Mouse (Mus musculus) G1E-ER4 (cell line): ENCODE data around the gene Trim2. TPM values are rescaled to one million over a fixed set of nuclear protein-coding genes. Genes with fewer than 3 reads are reported as not detected.

Source experiments
- GATA1 ChIP-seq: IDR thresholded peaks from one replicate; pipeline ENCODE4 v1.8.0; 2012; ENCODE audit warnings: low read length, inconsistent platforms
- polyA plus RNA-seq: library from polyadenylated mRNA; stranded (reverse); fragments of >175 nt; gene quantifications from 2 replicates; pipeline ENCODE4 v1.2.3, GENCODE M21; 2012

Gene Trim2
- polyA plus RNA-seq, 1 experiment: not detected

DNA sequence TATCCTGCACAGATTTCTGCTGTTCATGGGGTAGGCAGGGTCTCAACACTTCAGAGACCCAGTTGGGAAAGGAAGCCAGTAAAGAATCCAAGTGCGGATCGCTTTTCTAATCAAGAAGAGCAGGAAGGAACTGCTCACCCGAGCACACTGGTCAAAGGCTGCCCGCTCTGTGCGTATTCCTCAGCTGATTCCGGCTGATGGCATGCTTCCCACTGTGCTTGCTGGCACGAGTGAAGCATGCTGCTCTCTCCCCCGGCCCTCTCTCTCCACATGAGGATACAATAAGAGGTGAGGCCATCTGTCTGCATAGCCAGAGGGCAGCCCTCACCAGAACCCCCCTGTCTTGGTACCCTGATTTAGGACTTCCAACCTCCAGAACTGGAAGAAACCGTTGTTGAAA lies 91.4 kb downstream of the Trim2 start:
- TF ChIP-seq GATA1: no peak

DNA sequence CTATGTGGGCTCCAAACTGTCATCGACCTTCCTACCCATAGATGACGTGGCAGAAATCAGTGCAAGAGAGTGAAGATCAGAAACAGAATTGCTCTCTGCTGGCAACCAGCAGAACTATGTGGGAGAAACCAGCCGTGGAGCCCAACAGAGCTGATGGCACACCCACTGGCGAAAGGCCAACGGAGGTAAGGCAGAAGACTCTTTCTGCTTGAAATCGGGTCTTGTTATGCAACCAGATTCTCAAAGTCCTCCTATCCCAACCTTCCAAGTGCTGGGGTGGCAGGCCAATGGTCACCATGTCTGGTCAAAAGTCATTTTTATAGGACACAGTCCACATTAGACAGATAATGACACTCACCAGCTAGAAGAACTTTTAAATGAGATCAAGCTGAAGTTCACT lies 92.2 kb downstream of the Trim2 start:
- no peak for TF ChIP-seq GATA1

DNA sequence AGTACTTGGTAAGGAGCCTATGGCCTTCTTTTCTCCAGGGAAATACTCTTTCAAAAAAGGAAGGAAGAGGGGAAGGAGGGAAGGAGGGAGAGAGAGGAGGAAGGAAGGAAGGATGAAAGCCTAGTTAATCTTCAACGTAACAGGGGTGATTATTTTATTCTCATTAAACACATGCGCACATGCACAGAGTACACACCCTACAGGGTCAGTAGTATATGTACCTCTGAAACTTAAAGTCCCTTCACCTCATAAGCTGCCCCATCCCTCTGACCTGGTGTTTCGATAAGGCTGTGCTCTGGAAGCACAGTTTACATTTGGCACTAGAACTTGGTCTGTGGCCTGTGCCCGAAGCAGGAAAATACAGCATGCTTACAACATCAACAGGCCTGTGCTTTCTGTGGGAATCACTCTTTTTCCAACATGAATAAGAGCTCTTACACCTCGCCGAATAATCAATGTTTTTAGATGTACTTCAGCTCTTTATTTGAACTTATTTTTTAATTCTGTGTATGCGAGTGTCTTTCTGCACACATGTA lies 95.3 kb downstream of the Trim2 start:
- no peak for TF ChIP-seq GATA1

DNA sequence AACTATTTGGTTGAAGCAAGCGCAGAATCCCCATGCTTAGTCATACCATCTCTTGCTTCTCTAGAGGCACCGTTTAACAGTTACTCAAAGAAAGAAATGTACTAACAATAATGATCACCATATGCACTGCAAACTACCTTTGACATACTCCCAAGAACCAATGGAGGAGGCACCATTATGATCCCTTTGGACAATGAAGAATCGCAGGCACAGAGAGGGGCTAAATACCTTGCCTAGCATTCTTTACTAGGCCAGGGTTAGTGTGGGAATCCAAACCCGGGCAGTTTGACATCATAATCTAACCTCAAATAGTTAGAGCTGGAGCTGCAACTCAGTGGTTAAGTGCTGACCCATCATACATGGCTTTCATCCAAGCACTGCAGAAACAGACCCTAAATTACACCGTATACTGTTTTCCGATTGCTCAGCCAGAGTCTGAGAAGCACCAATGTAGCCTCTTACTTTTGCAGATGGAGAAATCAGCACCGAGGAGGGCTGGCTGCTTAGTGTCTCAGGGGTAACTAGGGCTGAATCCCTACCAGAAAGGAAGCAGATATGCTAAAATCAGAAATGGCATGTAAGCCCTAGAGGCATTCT lies 97.7 kb downstream of the Trim2 start:
- no peak for TF ChIP-seq GATA1

DNA sequence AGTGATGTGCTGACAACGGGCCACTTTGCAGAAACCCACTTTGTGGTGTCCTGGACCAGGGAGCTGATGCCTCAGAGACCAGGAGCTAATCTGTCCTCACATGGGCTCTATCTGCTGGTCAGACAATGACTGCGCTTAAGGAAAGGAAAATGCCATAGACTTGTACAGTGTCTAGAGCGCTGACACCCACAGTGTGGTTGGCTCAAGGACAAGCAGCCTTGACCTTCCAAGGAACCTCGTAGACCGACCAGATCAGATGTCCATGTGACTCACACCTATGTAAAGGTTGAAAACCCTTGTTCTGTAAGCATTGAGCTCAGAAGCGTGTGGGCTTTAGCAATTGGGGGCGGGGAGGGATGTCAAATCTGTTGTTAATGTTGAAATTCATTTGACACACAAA lies 98.2 kb downstream of the Trim2 start:
- TF ChIP-seq GATA1: no peak

DNA sequence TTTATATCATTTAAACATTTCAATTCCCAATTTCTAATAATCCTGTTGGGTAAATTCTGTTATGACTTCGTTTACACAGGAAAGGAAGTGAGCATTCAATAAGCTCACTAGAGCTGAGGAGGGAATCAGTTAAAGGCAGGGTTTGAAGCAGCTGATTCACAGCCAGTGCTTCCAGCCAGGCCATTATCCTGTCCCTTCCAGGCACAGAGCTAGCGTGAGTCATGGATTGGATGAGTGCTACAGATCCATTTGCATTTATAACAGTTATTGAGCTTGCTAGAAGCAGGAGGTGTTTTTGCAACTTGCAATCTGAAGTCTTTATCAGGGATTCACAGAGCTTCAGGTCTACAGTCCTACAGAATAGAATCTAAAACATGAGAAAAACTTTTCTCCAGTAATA lies 99.3 kb downstream of the Trim2 start:
- TF ChIP-seq GATA1: no peak

DNA sequence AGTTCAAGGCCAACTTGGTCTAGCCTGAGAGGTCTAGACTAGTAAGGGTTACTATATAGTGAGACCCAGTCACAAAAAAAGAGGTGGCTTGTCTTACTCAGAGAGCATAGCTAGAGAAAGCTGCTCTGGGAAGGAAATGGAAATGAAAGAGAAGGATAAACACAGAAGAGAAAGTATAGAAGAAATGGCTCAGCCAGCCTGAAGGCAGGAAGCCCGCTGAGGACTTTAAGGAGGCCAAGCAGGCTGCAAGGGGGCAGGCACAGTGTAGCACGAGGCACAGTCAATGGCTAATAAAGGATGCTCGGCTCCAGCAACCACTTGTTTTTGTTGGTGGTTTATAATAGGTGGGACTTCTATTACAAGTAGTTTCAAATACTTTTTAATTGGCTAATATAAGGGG lies 100.6 kb downstream of the Trim2 start:
- TF ChIP-seq GATA1: no peak

DNA sequence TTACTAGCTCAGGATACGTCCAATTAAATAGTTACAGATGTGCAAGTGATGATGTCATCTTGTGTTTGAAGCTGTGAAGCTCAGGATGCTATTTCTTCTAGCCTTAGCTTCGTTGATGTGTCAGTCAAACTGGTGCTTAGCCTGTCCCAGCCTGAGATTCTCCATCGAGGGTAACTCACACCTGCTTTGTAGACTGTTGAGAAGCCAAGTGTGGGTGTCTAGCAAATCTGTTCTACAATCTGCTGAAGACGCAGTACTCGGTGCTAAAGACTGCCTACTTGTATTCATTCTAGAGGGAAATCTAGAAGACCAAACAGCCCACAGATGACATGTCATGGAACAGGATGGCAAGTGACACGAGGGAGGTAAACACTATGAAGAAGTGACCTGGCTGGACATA lies 101.0 kb downstream of the Trim2 start:
- TF ChIP-seq GATA1: no peak

DNA sequence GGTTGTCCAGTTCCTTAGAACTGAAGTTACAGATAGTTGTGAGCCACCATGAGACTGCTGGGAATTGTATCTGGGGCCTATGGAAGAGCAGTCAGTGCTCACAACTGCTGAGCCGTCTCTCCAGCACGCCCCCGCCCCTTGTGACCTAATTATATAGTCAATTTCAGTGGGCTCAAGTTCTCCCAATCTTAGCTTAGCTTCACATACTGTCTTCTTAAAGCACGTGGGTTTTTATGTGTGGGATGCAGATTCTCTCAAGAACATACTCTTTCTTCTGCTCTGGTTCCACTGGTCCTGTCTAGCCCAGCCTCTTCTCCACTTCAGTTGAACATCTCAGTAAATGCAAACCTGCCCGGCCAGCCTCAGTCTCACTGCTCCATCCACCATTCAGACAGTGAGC lies 102.0 kb downstream of the Trim2 start:
- no peak for TF ChIP-seq GATA1

DNA sequence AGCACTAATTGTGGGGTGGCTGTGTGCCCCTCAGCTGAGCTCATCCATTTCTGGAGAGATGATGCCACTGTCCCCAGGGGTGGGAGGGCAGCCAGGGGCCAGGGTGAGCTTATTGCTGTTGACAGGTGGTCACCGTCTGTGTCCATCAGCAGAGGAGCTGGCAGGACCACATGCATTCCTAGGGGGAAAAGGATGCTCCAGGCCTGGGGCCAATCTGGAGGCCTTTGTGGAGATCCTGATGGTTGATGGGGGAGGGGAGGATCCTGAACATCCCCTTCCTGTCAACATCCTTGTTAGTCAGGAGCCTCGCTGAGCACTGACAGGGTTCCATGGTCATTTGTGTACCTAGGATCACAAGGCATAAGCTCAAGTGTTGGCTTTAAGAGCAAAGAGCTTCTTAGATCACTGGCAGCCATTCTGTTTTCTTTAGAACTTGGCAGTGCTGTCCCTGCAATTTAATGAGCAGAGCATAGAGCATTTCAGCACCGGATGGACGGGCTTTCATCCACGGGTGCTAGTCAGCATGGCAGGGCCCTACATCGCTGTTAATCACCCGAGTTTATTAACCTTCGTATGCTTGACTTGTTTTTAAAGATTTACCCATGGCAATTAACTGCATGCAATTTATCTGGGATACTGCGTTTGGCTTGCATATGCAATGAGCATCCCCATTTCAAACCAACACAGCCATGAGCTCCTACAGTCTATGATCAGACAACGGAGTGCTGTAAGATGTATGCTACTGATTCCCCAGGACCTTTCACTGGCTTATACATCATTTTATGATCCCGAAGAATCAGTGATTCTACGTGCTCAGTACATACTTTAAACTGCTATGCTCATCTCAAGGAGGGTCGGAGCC lies 105.9 kb downstream of the Trim2 start:
- no peak for TF ChIP-seq GATA1

DNA sequence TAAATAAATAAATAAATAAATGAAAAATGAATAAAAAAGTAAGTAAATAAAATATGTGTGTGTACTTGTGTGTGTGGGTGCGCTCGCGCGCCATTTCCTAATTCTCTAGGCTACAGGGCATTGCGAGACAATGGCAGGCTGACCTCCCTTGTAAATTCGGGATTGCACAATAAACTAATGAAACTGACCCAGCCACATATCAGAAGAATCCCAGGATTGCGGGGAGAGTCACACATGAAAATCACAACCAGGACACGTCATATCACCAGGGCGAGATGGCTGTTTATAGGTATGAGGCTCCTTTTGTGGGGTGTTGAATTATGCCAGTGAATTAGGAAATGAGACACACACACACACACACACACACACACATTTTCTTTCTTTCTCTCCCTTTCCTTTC lies 107.2 kb downstream of the Trim2 start:
- TF ChIP-seq GATA1: no peak

DNA sequence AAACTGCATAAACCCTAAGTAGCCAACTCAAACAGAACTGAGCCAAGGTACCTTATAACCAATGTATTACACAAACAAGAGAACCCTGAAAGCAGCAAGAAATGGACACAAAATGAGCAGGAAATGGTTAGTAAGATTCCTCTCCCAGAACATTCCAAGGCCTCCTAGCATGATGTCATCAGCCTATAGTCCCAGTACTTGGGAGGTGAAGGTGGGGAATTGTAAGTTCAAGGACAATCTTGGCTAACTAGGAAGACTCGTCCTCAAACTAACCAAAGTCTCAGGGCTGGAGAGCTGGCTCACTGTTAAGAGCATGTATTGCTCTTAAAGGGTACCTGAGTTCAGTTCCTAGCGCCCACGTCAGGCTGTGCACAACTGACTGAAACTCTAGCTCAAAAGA lies 108.4 kb downstream of the Trim2 start:
- no peak for TF ChIP-seq GATA1

DNA sequence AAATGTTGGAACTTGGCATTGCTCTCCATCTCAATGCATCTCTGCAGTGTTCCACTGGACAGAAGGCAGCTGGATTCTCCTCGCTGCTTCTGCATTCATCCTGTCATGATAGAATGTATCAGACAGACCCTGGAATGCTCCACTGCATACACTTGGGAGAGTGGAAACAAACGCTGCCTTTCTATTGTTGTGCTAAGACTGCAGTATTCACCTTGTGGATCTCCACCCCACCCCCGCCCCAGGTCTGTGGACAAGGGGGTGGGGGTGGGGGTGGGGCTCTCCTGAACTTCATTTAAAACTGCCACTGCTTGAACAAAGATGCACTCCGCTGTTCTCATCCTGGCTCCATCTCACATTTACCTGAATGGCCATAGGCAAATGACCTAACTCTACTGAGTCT lies 112.8 kb downstream of the Trim2 start:
- TF ChIP-seq GATA1: no peak

DNA sequence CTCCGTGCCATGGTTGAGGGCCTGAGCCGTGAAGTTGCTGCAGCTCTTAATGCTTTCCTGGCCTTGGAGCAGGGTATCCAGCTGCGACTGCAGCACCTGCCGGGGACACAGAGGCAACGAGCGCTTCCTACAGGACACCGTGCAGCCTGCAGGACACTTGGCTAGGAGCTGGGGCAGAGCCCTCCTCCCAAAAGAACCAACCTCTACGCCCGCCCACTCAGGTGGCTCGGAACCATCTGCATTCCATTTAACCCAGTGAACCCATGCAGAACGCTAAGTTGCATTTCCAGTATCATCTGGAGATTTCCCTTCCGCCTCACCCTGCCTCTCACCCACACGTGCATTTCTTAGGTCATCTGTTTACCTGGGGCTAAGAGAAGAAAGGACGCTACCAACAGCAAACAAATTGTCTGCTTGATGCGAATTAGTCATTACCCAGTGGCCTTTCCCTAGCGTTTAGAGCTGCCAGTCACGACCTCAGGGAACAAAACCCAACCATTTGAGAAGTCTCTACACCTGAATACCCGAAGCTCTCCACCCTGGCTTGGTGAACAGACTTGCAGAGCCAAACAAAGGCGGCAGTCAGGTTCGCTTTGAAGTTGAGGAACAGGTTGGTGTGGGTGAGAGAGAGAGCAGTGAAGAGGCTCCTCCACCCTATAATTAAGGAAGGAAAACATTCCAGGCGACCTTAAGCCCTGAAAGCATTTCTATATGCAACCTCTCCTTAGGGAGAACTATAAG lies 115.4 kb downstream of the Trim2 start:
- no peak for TF ChIP-seq GATA1

DNA sequence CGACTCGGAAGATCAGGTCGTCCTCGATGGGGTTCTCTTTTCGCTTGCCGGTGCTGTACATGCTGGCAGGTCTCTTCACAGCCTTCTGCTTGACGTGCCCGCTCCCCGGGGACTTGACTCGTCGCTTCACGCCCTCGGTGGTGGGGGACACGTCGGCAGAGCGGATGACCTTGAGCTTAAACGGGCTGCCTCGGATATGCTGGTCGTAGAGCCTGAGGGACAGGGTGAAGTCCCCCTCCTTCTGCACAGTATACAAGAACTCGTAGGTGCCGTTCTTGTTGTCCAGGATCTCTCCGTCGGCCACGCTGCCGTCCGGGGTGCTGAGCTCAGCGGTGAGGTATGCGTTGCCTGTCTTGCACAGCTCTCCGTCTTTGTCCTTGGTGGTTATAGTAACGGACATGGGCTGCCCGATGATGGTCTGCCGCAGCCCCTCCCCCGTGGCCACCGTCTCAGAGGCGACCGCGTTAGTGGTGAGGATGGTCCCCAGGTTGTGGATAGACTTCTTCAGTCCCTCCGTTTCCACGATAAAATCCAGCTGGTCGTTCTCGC lies 116.1 kb downstream of the Trim2 start:
- TF ChIP-seq GATA1: no peak

DNA sequence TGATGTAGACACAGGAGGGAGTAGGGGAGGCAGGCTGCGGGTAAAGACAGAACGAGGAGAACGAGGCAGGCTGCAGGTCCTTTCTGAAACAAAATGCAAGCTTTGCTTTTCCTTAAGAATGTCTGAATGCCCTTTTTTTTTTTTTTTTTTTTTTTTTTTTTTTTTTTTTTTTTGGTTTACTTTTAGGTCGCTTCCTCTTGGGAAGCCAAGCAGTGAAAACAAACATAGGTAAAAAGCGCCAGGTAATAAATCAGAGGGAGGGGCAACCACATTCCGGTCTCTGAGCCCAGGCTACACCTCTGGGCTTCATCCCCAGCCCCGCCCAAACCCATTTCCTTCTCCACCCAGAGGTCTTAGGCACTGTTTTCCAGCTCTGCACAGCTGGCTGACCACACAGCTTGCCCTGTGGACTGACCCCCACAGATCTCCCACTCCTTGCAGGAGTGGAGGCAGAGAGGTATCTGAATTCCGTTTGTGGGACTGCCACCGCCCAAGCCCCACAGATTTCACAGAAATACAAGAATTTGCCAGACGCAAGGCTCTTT lies 117.0 kb downstream of the Trim2 start:
- TF ChIP-seq GATA1: no peak
